Mouse (Mus musculus) myocyte (in vitro differentiated cells): ENCODE measurements around the gene Pdgfra. TPM values are rescaled to one million over a fixed set of nuclear protein-coding genes. Genes with fewer than 3 reads are reported as not detected.

Source experiments
- H3K27me3 ChIP-seq: one replicate; pipeline ENCODE4 v1.6.1; 2011; ENCODE audit not compliant: control insufficient read depth, insufficient read depth, insufficient read length
- H3K36me3 ChIP-seq: one replicate; pipeline ENCODE4 v1.6.1; 2011; ENCODE audit not compliant: control insufficient read depth, insufficient read depth
- H3K4me2 ChIP-seq: one replicate; pipeline ENCODE4 v1.6.1; 2011; ENCODE audit warnings: low read depth, control low read depth
- H3K4me3 ChIP-seq: one replicate; pipeline ENCODE4 v1.5.1; 2011; ENCODE audit warnings: mild to moderate bottlenecking, control low read depth, moderate library complexity
- H3K79me2 ChIP-seq: one replicate; pipeline ENCODE4 v1.6.1; 2011; ENCODE audit not compliant: control insufficient read depth, insufficient read depth
- H3ac ChIP-seq: one replicate; pipeline ENCODE4 v1.6.1; 2011; ENCODE audit not compliant: control insufficient read depth, insufficient read length
- CEBPB ChIP-seq: IDR thresholded peaks from 2 replicates; pipeline ENCODE4 v1.6.1; 2011; ENCODE audit warnings: mild to moderate bottlenecking, moderate library complexity; ENCODE audit not compliant: poor library complexity, insufficient read depth, severe bottlenecking
- E2F4 ChIP-seq: IDR thresholded peaks from one replicate; pipeline ENCODE4 v1.6.1; 2011; ENCODE audit warnings: mild to moderate bottlenecking, control low read depth, moderate library complexity; ENCODE audit not compliant: insufficient read depth
- MAX ChIP-seq: IDR thresholded peaks from one replicate; pipeline ENCODE4 v1.6.1; 2011; ENCODE audit warnings: low read depth, mild to moderate bottlenecking, control low read depth
- MYOD1 ChIP-seq, 3 experiments: IDR thresholded peaks; one replicate each; pipeline ENCODE4 v1.6.1; 2011; ENCODE audit warnings: control low read depth in 2 of 3, low read depth in 2 of 3, mild to moderate bottlenecking in 2 of 3, moderate library complexity in 1 of 3; ENCODE audit not compliant: insufficient read length in 2 of 3, control insufficient read depth in 1 of 3
- MYOG ChIP-seq, 3 experiments: IDR thresholded peaks; one replicate each; pipeline ENCODE4 v1.6.1; 2011; ENCODE audit warnings: control low read depth in 2 of 3, low read depth in 2 of 3, mild to moderate bottlenecking in 2 of 3; ENCODE audit not compliant: insufficient read length in 2 of 3, control insufficient read depth in 1 of 3, insufficient read depth in 1 of 3
- POLR2A ChIP-seq: IDR thresholded peaks from one replicate; pipeline ENCODE4 v1.6.1; 2011; ENCODE audit warnings: low read depth, mild to moderate bottlenecking, control low read depth, moderate library complexity; ENCODE audit not compliant: insufficient read length
- POLR2AphosphoS2 ChIP-seq: IDR thresholded peaks from one replicate; pipeline ENCODE4 v1.6.1; 2011; ENCODE audit warnings: low read depth, control low read depth; ENCODE audit not compliant: insufficient read length
- REST ChIP-seq: IDR thresholded peaks from one replicate; pipeline ENCODE4 v1.6.1; 2011; ENCODE audit warnings: mild to moderate bottlenecking, control low read depth, moderate library complexity; ENCODE audit not compliant: insufficient read depth, insufficient read length
- SRF ChIP-seq: IDR thresholded peaks from one replicate; pipeline ENCODE4 v1.6.1; 2011; ENCODE audit warnings: low read depth; ENCODE audit not compliant: control insufficient read depth, insufficient read length
- TCF12 ChIP-seq: IDR thresholded peaks from one replicate; pipeline ENCODE4 v1.6.1; 2011; ENCODE audit warnings: mild to moderate bottlenecking, control low read depth; ENCODE audit not compliant: poor library complexity, insufficient read depth, severe bottlenecking
- TCF3 ChIP-seq: IDR thresholded peaks from one replicate; pipeline ENCODE4 v1.6.1; 2011; ENCODE audit warnings: low read depth, control low read depth; ENCODE audit not compliant: insufficient read length
- USF1 ChIP-seq: IDR thresholded peaks from one replicate; pipeline ENCODE4 v1.6.1; 2011; ENCODE audit warnings: low read depth, mild to moderate bottlenecking, control low read depth, moderate library complexity
- polyA plus RNA-seq: library from polyadenylated mRNA; unstranded; fragments of >200 nt; fragmentation: generic; extraction: Trizol; gene quantifications from one replicate; pipeline ENCODE4 v1.2.1, GENCODE M21; 2012; ENCODE audit warnings: missing spikeins

The Pdgfra gene
- polyA plus RNA-seq, 1 experiment = 1.1 TPM

DNA sequence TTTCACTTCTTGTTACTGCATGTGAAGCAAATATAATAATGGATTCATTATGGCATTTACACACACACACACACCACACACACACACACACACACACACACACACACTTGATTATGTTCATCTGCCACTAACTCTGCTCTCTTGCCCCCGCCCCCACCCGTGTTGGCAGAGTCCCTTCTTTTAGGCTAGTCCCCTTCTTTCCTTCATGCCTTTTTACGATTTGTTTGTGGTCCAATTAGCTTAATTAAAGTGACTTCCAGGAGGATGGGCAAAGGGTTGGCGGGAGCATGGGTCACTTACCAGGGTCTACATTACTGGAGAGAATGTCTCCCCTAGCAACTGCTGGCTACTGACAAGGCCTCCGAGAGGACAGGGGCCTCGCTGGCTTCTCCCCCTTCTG is 17.7 kb downstream of the Pdgfra start:
- Histone ChIP-seq H3K27me3 (no peaks in the 10 kb centered on the region), H3K79me2 (no peaks in the 10 kb centered on the region), H3K36me3 (no peaks in the 10 kb centered on the region), H3K4me3 (no peak overlapping the region), H3ac (no peak overlapping the region), H3K4me2 (no peak overlapping the region)
- no peak for TF ChIP-seq POLR2A
- no peak for TF ChIP-seq MYOG (IDR thresholded peaks at IDR 0.05; ENCODE audit: control insufficient read depth in 1 of 3, insufficient read depth in 1 of 3, insufficient read length in 2 of 3, low read depth in 2 of 3)
- no peak for TF ChIP-seq MYOD1 (IDR thresholded peaks at IDR 0.05; ENCODE audit: control insufficient read depth in 1 of 3, insufficient read length in 2 of 3, low read depth in 2 of 3)
- no peak for TF ChIP-seq TCF12
- no peak for TF ChIP-seq POLR2AphosphoS2
- no peak for TF ChIP-seq CEBPB
- no peak for TF ChIP-seq USF1
- no peak for TF ChIP-seq TCF3
- TF ChIP-seq MAX = no peak
- no peak for TF ChIP-seq SRF
- no peak for TF ChIP-seq E2F4
- no peak for TF ChIP-seq REST

DNA sequence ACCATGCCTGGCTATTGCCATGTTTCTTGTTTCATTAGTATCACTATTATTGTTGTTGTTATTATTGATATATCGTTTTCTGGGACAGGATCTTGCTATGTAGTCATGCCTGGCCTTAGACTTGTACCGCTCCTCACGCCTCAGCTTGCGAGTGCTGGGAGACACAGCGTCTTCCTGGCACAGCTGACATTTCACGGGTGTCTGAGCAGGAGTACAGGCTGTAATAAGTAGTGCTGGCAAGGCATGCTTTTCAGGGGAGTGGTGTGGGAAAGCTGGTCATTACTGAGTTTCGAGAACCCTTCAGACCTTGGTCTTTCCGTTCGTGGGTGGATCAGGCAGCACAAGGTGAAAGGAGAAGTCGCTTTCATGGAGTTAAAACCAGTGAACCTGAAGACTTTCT is 19.8 kb downstream of the Pdgfra start:
- Histone ChIP-seq H3ac (no peak overlapping the region), H3K4me3 (no peak overlapping the region), H3K36me3 (no peaks in the 10 kb centered on the region), H3K27me3 (no peaks in the 10 kb centered on the region), H3K79me2 (no peaks in the 10 kb centered on the region), H3K4me2 (no peak overlapping the region)
- TF ChIP-seq REST (no peak), MAX (no peak), POLR2AphosphoS2 (no peak), MYOD1 (IDR thresholded peaks at IDR 0.05; ENCODE audit: control insufficient read depth in 1 of 3, insufficient read length in 2 of 3, low read depth in 2 of 3) (no peak), POLR2A (no peak), SRF (no peak), CEBPB (no peak), MYOG (IDR thresholded peaks at IDR 0.05; ENCODE audit: control insufficient read depth in 1 of 3, insufficient read depth in 1 of 3, insufficient read length in 2 of 3, low read depth in 2 of 3) (no peak), USF1 (no peak), TCF3 (no peak), TCF12 (no peak), E2F4 (no peak)

DNA sequence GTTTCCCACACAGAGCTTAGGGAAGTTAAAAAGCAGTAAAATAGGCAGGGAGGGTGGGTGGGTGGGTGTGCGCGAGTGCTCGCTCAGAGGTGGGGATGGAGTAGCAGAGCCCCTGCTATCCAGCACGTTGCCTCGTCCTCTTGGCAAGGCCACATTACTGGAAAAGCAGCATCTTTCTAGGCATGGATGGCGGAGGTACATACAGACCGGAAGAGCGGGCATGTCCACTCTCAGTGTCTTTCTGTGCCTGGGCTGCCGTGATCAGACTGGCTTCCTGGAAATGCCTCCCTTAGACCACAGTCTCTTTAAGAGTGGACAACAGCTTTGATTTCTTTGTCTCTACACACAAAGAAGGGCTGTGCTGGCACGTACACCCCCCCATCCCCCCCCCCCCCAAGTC is 27.2 kb downstream of the Pdgfra start:
- Histone ChIP-seq H3K4me2 (no peak overlapping the region), H3K79me2 (no peaks in the 10 kb centered on the region), H3K4me3 (no peak overlapping the region), H3K36me3 (no peaks in the 10 kb centered on the region), H3ac (no peak overlapping the region), H3K27me3 (no peaks in the 10 kb centered on the region)
- TF ChIP-seq MAX (no peak), TCF3 (no peak), USF1 (no peak), POLR2AphosphoS2 (no peak), POLR2A (no peak), CEBPB (no peak), TCF12 (no peak)

DNA sequence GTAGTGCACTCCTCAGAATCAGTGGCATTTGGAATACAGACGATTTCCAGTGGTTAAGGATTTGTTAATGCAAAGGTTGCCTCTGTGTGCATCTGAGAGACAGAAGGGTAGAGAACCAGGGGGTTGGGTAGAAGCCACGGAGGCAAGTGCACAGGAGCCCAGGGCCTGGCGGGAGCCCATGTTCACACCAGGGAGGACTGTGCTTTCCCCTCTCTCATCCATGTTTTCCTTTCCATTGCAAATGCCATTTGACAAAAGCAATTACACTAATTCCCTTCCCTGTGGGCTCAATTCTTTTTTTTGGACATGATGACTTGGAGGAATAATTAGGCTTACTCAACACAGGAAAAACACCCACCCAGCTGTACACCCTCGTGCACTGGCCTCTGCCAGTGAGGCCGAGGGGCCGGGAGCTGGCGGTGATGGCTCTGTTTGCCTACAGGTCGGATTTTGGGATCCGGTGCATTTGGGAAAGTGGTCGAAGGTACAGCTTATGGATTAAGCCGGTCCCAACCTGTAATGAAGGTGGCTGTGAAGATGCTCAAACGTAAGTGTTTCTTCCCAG is 27.7 kb downstream of the Pdgfra start:
- Histone ChIP-seq H3ac (no peak overlapping the region), H3K36me3 (no peaks in the 10 kb centered on the region), H3K4me2 (no peak overlapping the region), H3K79me2 (no peaks in the 10 kb centered on the region), H3K4me3 (no peak overlapping the region), H3K27me3 (no peaks in the 10 kb centered on the region)
- TF ChIP-seq POLR2AphosphoS2 (no peak), POLR2A (no peak), MYOG (IDR thresholded peaks at IDR 0.05; ENCODE audit: control insufficient read depth in 1 of 3, insufficient read depth in 1 of 3, insufficient read length in 2 of 3, low read depth in 2 of 3) (no peak), E2F4 (no peak), USF1 (no peak), CEBPB (no peak)

DNA sequence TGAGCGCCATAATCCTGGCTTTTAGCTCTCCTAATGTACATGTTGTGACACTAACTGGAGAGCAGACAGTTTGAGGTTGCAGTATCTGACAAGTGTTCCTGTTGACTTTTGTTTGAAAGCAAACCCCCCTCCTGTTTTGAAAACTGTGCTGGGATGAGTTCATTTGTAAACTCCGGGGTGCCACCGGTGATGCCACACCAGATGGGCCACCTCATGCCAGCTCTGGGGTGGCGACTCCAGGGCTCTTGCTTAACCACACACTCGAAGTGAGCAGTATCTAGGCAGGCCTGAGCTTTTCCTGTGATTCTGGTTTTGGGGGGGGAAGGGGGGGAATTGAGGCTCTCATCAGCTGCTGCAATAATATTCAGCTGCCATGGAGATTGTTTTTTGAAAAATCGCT is 31.6 kb downstream of the Pdgfra start:
- no peaks in the 10 kb centered on the region for H3K27me3 ChIP-seq
- no peak overlapping the region for H3K4me2 ChIP-seq
- no peak overlapping the region for H3ac ChIP-seq
- no peak for TF ChIP-seq SRF
- TF ChIP-seq MAX = no peak
- TF ChIP-seq TCF12 = no peak
- TF ChIP-seq POLR2AphosphoS2 = no peak
- H3K4me3 ChIP-seq = no peak overlapping the region
- H3K79me2 ChIP-seq = no peaks in the 10 kb centered on the region
- H3K36me3 ChIP-seq = no peaks in the 10 kb centered on the region

DNA sequence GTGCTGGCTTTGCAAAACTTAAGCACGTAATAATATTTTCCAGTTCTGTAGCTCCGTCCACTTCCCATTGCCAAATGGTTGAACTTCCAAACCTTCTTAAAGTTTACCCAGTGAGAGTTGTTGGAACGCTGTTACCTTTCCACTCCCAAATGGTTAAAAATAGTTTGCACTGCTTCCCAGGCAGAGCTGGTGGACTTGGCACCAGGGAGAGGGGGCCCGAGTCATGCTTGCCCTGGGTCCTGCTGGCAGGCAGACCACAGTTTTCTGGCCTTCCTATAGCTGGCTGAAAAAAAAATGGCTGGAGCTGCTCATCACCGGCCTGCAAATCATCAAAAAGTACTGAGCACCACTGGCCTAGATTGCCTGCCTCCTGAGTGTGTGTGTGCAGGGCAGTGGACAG is 32.0 kb downstream of the Pdgfra start:
- TF ChIP-seq POLR2AphosphoS2 = no peak
- Histone ChIP-seq H3K36me3 (no peaks in the 10 kb centered on the region), H3K79me2 (no peaks in the 10 kb centered on the region), H3K27me3 (no peaks in the 10 kb centered on the region), H3K4me2 (no peak overlapping the region), H3K4me3 (no peak overlapping the region), H3ac (no peak overlapping the region)
